Mouse (Mus musculus) heart, embryonic 11.5 days (tissue): ENCODE data around the gene Ncl. TPM values are rescaled to one million over a fixed set of nuclear protein-coding genes. Genes with fewer than 3 reads are reported as not detected.

Experiments
- ATAC-seq: fragments of 200-750 bp; cut with Nextera tagmentation; replicated peaks from 2 replicates; pipeline ENCODE4 v1.8.0; 2017; ENCODE audit warnings: moderate library complexity; ENCODE audit not compliant: insufficient number of reproducible peaks, low FRiP score, low TSS enrichment
- H3K27ac ChIP-seq: fragments of 300-500 bp; sonication (generic); 2 replicates; pipeline ENCODE4 v1.5.1; 2014; ENCODE audit warnings: mild to moderate bottlenecking, low read depth, low read length
- H3K27me3 ChIP-seq: fragments of 300-500 bp; sonication (generic); 2 replicates; pipeline ENCODE4 v1.6.1; 2014; ENCODE audit warnings: mild to moderate bottlenecking, low read length, mixed read lengths; ENCODE audit not compliant: control insufficient read depth, insufficient read depth
- H3K36me3 ChIP-seq: fragments of 300-500 bp; sonication (generic); 2 replicates; pipeline ENCODE4 v1.6.1; 2014; ENCODE audit warnings: mild to moderate bottlenecking, low read length, moderate library complexity, mixed read lengths; ENCODE audit not compliant: control insufficient read depth, insufficient read depth
- H3K4me1 ChIP-seq: fragments of 300-500 bp; sonication (generic); 2 replicates; pipeline ENCODE4 v1.6.1; 2014; ENCODE audit warnings: low read length; ENCODE audit not compliant: control insufficient read depth, insufficient read depth
- H3K4me2 ChIP-seq: fragments of 300-500 bp; sonication (generic); 2 replicates; pipeline ENCODE4 v1.6.1; 2014; ENCODE audit warnings: mild to moderate bottlenecking, moderate library complexity
- H3K4me3 ChIP-seq: fragments of 300-500 bp; sonication (generic); 2 replicates; pipeline ENCODE4 v1.5.1; 2014; ENCODE audit warnings: low read depth, low read length
- H3K9ac ChIP-seq: fragments of 300-500 bp; sonication (generic); 2 replicates; pipeline ENCODE4 v1.6.1; 2014; ENCODE audit warnings: mild to moderate bottlenecking, low read depth, low read length, moderate library complexity
- H3K9me3 ChIP-seq: fragments of 300-500 bp; sonication (generic); replicated peaks from 2 replicates; pipeline ENCODE4 v1.6.1; 2016; ENCODE audit warnings: low read length; ENCODE audit not compliant: control insufficient read depth
- WGBS: fragments of 180-500 bp; shearing (Covaris S2); extraction: QIAGEN DNeasy Blood & Tissue Kit; methylation state at CpG from one replicate; pipeline ENCODE4 v1.1.7; 2014; ENCODE audit not compliant: insufficient replicate concordance; 5-methylcytosine and 5-hydroxymethylcytosine counted together
- polyA plus RNA-seq: library from polyadenylated mRNA; unstranded; fragments of >200 nt; fragmentation: Nextera tagmentation; extraction: Ambion mirVana; gene quantifications from 2 replicates; pipeline ENCODE4 v1.2.1, GENCODE M21; 2014

Gene Ncl
- polyA plus RNA-seq, 1 experiment from 2014 or later = 287 TPM

DNA sequence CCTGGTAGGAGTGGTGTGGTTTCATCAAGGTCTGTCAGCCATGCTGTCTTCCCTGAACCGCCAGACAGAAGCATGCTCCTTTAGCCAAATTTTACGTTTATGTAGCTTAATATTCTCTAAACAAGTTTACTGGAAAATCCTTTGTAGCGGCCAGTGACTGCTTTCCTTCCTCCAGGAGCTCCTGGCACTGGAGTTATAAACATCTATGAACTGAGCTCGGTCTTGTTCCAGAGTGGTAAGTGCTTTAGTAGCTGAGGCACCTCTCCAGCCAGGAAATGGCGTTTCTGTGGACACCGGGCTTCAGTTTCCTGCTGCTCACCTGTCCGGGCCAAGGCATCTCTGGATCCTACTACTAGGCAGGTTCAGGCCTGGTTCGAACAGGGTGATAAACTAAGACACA is 38.4 kb upstream of the Ncl start:
- no peaks in the 10 kb centered on the region for H3K36me3 ChIP-seq
- no peaks in the 10 kb centered on the region for H3K27me3 ChIP-seq
- no peak overlapping the region for H3K4me3 ChIP-seq
- H3K4me1 ChIP-seq = peaks cover 7% of the 10 kb centered on the region; the same call in 1 of the 2 replicates
- H3K4me2 ChIP-seq = no peak overlapping the region
- no peak for ATAC-seq
- no peak overlapping the region for H3K27ac ChIP-seq
- 74% methylated on average over 8 of the region's 8 CpGs for WGBS
- no peaks in the 10 kb centered on the region for H3K9me3 ChIP-seq
- H3K9ac ChIP-seq = no peak overlapping the region

DNA sequence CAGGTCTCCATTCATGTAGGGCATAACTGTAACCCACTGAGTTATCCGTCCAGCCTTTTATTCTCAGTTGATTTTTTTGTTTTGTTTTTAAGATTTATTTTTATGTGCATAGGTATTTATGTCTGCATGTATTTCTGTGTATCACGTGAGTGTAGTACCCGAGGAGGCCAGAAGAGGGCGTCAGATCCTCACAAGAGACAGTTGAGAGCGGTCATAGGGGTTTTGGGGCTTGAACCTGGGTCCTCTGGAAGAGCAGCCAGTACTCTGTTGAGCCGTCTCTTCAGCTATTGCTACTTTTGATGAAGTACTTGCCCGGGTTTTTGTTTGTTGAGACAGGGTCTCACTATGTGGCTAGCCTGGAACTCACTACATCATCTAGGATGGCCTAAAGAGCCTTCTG is 36.7 kb upstream of the Ncl start:
- WGBS = 69% methylated on average over 7 of the region's 7 CpGs
- H3K27me3 ChIP-seq = no peaks in the 10 kb centered on the region
- H3K9ac ChIP-seq = no peak overlapping the region
- no peaks in the 10 kb centered on the region for H3K9me3 ChIP-seq
- H3K36me3 ChIP-seq = no peaks in the 10 kb centered on the region
- no peak overlapping the region for H3K4me2 ChIP-seq
- no peak overlapping the region for H3K27ac ChIP-seq
- H3K4me3 ChIP-seq = no peak overlapping the region
- H3K4me1 ChIP-seq = peaks cover 5% of the 10 kb centered on the region; the same call in 1 of the 2 replicates
- no peak for ATAC-seq

DNA sequence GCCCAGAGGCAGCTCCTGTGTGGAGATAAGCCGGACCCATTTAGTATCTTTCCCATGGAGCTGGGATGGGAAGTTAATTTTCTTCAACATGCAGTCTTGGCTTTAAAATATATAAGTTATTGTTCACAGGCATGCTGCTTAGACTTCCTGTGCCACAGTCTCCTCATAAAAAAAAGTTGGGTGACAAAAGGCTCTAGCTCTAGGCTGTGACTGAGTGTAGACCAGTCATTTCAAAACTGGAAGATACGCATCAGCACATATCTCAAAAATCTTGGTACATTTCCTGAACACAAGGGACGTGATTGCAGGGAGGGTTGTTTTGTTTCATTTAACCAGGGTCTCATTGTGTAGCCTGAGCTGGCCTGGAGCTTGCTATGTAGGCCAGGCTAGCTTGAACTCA is 35.0 kb upstream of the Ncl start:
- ATAC-seq = no peak
- Histone ChIP-seq H3K27ac (no peak overlapping the region), H3K9me3 (no peaks in the 10 kb centered on the region), H3K9ac (no peak overlapping the region), H3K4me1 (no peaks in the 10 kb centered on the region), H3K4me3 (no peak overlapping the region), H3K36me3 (no peaks in the 10 kb centered on the region), H3K27me3 (no peaks in the 10 kb centered on the region), H3K4me2 (no peak overlapping the region)
- WGBS = 77% methylated on average over 3 of the region's 3 CpGs

DNA sequence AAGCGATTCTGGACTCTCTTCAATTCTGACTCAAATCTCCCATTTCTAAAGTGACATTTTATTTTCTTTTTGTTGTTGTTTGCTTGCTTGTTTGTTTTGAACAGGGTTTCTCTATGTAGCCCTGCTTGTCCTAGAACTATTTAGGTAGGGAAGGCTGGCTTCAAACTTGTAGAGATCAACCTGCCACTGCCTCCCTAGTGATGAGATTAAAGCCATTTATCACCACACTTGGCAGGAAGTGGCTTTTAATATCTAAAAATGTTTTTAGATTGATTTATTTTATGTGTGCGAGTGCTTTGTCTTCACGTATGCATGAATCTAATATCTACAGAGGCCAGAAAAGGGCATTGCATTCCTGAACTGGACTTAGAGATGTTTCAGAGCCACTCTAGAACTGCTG is 34.0 kb upstream of the Ncl start:
- 76% methylated on average over 3 of the region's 3 CpGs for WGBS
- no peak overlapping the region for H3K4me2 ChIP-seq
- H3K9me3 ChIP-seq = no peaks in the 10 kb centered on the region
- no peaks in the 10 kb centered on the region for H3K36me3 ChIP-seq
- no peak overlapping the region for H3K9ac ChIP-seq
- no peaks in the 10 kb centered on the region for H3K4me1 ChIP-seq
- no peak overlapping the region for H3K27ac ChIP-seq
- no peak for ATAC-seq
- H3K4me3 ChIP-seq = no peak overlapping the region
- no peaks in the 10 kb centered on the region for H3K27me3 ChIP-seq

DNA sequence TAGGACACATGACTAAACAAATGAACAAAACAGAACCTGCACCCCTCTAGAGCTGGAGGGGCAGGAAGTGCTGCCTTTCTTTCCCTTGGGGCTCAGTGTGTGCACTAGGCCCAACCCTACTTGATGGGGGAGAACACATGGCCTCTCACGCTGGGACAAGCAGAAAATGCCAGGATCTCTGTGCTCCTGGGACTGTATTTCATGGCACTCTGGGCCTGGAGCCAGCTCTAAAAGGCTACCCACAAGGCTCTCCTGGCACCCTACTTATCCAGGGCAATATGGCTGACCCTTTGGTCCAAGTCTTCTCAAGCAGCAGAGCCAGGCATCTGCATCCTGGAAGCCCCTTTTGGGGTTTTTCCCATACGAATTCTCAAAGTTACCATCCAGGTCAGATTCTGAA is 32.2 kb upstream of the Ncl start:
- H3K27ac ChIP-seq = no peak overlapping the region
- H3K36me3 ChIP-seq = no peaks in the 10 kb centered on the region
- no peak overlapping the region for H3K9ac ChIP-seq
- H3K9me3 ChIP-seq = no peaks in the 10 kb centered on the region
- H3K4me1 ChIP-seq = no peaks in the 10 kb centered on the region
- no peak for ATAC-seq
- no peaks in the 10 kb centered on the region for H3K27me3 ChIP-seq
- WGBS = 73% methylated on average over 2 of the region's 2 CpGs
- no peak overlapping the region for H3K4me2 ChIP-seq
- no peak overlapping the region for H3K4me3 ChIP-seq

DNA sequence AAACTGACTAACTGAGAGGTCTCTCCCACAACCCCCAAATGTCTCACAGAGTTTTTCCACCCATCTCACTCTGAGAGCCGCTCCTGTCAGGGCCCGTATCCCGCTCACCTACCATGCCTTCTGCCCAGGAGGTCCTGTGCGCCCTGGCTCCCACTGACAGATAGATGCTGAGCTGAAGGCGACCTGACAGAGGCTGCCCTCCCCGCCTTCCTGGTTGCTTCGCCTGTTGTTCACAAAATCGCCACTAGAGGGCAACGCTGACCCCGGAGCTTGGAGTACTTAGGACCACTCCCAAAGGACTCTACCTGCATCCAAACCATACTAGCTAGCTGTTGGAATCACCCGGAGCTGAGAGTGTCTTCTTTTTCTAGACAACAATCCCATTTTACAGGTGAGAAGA is 30.0 kb upstream of the Ncl start:
- Histone ChIP-seq H3K27me3 (no peaks in the 10 kb centered on the region), H3K36me3 (no peaks in the 10 kb centered on the region), H3K4me1 (no peaks in the 10 kb centered on the region), H3K4me3 (no peak overlapping the region), H3K9me3 (no peaks in the 10 kb centered on the region), H3K27ac (no peak overlapping the region), H3K4me2 (no peak overlapping the region), H3K9ac (no peak overlapping the region)
- no peak for ATAC-seq
- 4% methylated on average over 11 of the region's 11 CpGs for WGBS

DNA sequence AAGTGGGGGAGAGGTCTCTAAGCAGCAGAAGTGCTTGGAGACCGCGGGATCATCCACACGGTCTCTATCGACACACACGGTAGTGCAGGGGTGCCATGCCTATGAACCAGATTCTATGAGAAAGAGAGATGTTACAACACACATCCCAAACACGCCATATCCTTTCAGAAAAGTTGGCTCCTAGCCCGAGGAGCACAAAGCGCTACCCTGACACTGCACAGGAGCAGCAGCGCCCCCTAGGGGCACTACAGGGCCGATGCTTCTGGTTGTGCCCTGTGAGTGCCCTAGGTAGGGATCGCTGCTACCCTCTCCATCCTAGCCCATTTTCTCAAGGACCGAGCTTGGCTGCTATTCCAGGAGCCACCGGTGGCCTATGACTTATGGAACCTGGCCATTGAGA is 21.8 kb upstream of the Ncl start:
- H3K27ac ChIP-seq = no peak overlapping the region
- no peak for ATAC-seq

DNA sequence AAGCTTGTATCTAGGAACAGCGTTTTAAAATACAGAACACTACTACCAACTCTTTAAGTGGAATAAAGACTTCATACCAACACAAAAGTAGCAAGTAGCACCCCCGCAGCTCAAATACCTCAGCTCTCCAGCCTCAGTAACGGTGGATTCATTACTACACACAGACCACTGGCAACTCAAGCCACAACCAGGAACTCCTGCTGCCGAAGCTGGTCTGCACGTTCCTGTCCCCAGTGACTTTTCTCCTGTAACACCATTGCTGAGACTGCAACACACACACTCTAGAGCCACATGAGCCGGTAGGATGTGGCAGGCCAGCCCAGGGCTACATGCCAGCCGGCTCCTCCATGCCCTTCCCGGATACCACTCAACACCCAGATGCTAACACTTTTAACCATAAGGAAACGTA is 20.0 kb upstream of the Ncl start:
- ATAC-seq = 0 out of 2 replicates have a peak, but pooled peaks have one; percentile 31
- no peak overlapping the region for H3K9ac ChIP-seq
- no peak overlapping the region for H3K4me3 ChIP-seq
- H3K27ac ChIP-seq = peak overlapping the region; percentile 70
- peak overlapping the region; percentile 40 for H3K4me2 ChIP-seq
- WGBS = 50% methylated on average over 9 of the region's 9 CpGs
- H3K27me3 ChIP-seq = no peaks in the 10 kb centered on the region
- no peaks in the 10 kb centered on the region for H3K36me3 ChIP-seq
- no peaks in the 10 kb centered on the region for H3K9me3 ChIP-seq
- peaks cover 19% of the 10 kb centered on the region for H3K4me1 ChIP-seq

More for the DNA sequence above, 21.8 kb upstream of the Ncl start:
- Histone ChIP-seq H3K4me2 (peak overlapping the region; percentile 51), H3K27me3 (no peaks in the 10 kb centered on the region), H3K9ac (no peak overlapping the region; the same call in 1 of the 2 replicates), H3K4me1 (peaks cover 19% of the 10 kb centered on the region), H3K9me3 (no peaks in the 10 kb centered on the region), H3K36me3 (no peaks in the 10 kb centered on the region), H3K4me3 (0 out of 2 replicates have a peak overlapping the region, but pooled peaks have one; percentile 16)
- 27% methylated on average over 13 of the region's 13 CpGs for WGBS

DNA sequence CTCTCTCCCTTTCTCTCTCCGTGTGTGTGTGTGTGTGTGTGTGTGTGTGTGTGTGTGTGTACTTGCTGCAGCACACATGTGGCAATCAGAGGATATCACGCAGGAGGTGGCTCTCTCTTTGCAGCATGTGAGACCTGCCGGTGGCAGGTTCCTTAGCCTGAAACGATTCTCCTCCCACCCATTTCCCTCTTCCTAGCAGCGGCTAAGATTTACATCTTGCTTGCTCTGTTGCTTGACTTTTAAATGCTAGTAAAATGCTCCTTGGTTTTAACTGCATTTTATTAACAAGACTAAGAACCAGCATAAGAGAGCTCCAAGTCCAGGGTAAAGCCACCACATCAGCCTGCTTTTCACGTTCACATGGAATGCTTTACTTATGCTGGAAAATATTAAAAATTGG is 19.5 kb upstream of the Ncl start:
- Histone ChIP-seq H3K9ac (no peak overlapping the region), H3K27me3 (no peaks in the 10 kb centered on the region), H3K36me3 (no peaks in the 10 kb centered on the region), H3K4me2 (peak overlapping the region; percentile 40), H3K4me3 (no peak overlapping the region), H3K9me3 (no peaks in the 10 kb centered on the region), H3K4me1 (peaks cover 19% of the 10 kb centered on the region), H3K27ac (peak overlapping the region; percentile 70; the same call in 1 of the 2 replicates)
- ATAC-seq = no peak
- 45% methylated on average over 6 of the region's 6 CpGs for WGBS
